Mouse (Mus musculus): ENCODE results near the gene Ano3. TPM values are rescaled to one million over a fixed set of nuclear protein-coding genes. Genes with fewer than 3 reads are reported as not detected.

Gene Ano3
- polyA plus RNA-seq, 1 experiment: 0.07 TPM

DNA sequence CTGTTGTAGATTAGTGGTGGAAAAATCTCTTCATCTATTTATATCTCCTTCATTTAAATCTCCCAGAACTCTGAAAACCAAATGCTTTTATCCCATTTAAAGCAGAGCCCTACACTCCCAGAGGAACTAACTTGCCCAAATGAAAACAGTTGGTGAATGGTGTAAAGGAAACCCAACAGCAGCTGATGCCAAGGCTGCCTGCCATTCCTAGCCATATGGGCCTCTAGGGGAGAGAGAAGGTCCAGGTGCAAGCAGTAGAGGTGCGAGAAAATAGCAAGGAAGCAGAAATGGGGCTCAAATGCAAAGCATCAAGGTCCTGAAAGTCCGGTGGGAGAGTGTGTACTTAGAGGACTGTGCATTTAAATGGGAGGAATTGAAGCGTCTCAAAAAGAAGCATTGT, 44.2 kb downstream of the Ano3 start:
- Histone ChIP-seq H3K4me1 (ENCODE audit: control insufficient read depth, insufficient read depth, low read length) (no peaks in the 10 kb centered on the region), H3K36me3 (ENCODE audit: control insufficient read depth, insufficient read depth, low read length) (no peaks in the 10 kb centered on the region), H3K27ac (ENCODE audit: control insufficient read depth, insufficient read depth, low read depth, low read length) (no peak overlapping the region), H3K4me3 (ENCODE audit: control insufficient read depth, low read depth, low read length) (no peak overlapping the region), H3K27me3 (ENCODE audit: control insufficient read depth, insufficient read depth, low read length) (no peaks in the 10 kb centered on the region)
- TF ChIP-seq POLR2A (IDR thresholded peaks at IDR 0.05; ENCODE audit: control insufficient read depth, low read depth, low read length): no peak
- no peak for TF ChIP-seq CTCF (IDR thresholded peaks at IDR 0.05; ENCODE audit: control insufficient read depth, insufficient read depth, insufficient replicate concordance, low read depth, low read length)

DNA sequence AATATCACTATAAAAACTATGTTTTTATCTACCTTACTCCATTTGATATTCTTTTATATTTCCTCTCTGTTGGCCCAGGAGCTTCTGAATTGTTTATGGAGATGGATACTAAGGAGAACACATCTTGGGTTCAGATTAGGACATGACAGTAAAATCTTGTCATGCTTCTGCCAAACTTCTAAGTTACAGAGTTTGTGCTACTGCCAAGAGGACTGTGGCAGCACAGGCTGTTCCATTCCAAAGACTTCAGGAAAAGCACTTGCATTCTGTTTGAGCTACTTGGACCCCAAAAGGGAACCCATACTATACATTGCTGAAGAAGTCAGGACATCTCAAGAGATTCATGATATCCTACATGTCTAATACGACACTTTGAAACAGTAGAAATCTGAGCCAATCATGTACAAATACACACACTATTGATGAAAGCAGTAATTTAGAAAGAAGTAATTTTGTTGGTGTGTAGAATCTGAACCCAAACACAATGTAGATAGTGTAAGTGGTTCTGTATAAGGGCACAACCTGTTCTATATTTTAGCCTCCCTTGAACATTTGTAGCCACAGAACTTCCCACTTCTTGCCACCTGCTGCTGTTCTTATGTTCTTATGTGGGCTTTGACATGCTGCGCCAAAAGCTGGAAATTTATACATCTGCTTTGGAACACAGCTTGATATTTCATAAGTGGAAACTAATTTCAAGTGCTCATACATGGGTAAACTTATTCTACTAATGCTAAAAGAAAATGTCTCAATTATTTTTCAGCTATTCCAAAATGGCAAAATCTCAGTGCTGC, 54.0 kb downstream of the Ano3 start:
- TF ChIP-seq CTCF (IDR thresholded peaks at IDR 0.05; ENCODE audit: control insufficient read depth, insufficient read depth, insufficient replicate concordance, low read depth, low read length) (no peak), POLR2A (IDR thresholded peaks at IDR 0.05; ENCODE audit: control insufficient read depth, low read depth, low read length) (no peak)
- no peak overlapping the region for H3K4me3 ChIP-seq (ENCODE audit: control insufficient read depth, low read depth, low read length)
- no peaks in the 10 kb centered on the region for H3K4me1 ChIP-seq (ENCODE audit: control insufficient read depth, insufficient read depth, low read length)
- no peak overlapping the region for H3K27ac ChIP-seq (ENCODE audit: control insufficient read depth, insufficient read depth, low read depth, low read length)
- H3K27me3 ChIP-seq (ENCODE audit: control insufficient read depth, insufficient read depth, low read length): no peaks in the 10 kb centered on the region
- no peaks in the 10 kb centered on the region for H3K36me3 ChIP-seq (ENCODE audit: control insufficient read depth, insufficient read depth, low read length)

DNA sequence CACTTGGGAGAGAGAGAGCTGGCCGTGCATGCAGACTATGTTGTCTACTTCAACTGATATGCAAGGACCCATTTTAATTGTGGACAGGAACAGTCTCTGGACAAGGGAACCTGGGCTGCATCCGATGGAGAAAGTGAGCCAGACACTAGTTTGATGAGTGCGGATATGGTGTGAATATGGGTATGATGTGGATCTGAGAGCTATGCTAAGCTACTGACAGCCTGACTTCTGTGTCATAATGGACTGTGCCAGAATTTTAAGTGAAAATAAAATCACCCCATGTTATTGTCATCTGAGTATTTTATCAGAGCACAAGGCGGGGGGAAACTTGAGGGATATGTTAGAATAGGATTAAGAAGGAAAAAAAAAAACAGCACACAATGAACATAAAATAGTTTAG, 79.1 kb downstream of the Ano3 start:
- H3K4me3 ChIP-seq (ENCODE audit: control insufficient read depth, low read depth, low read length): no peak overlapping the region
- H3K27ac ChIP-seq (ENCODE audit: control insufficient read depth, insufficient read depth, low read depth, low read length): no peak overlapping the region
- no peaks in the 10 kb centered on the region for H3K36me3 ChIP-seq (ENCODE audit: control insufficient read depth, insufficient read depth, low read length)
- TF ChIP-seq CTCF (IDR thresholded peaks at IDR 0.05; ENCODE audit: control insufficient read depth, insufficient read depth, insufficient replicate concordance, low read depth, low read length): no peak
- no peak for TF ChIP-seq POLR2A (IDR thresholded peaks at IDR 0.05; ENCODE audit: control insufficient read depth, low read depth, low read length)
- no peaks in the 10 kb centered on the region for H3K27me3 ChIP-seq (ENCODE audit: control insufficient read depth, insufficient read depth, low read length)
- no peaks in the 10 kb centered on the region for H3K4me1 ChIP-seq (ENCODE audit: control insufficient read depth, insufficient read depth, low read length)

DNA sequence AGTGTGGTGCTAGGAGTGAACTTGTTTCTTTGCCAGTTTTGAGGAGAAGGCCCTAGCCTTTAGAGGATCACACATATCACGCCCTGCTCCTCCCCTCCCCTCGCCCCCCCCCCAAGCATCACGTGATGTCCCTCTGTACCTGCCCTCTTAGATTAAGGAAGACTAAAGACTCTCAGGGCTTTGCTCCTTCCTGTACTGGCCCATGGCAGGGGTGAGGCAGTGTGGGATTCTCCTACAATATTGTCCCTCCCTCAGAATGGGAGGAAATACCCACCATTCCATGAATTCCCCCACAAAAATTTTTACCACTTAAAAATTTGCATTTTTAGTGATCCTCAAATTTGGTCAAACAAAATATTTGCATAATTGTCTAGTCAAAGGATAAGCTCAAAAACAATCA, 85.1 kb downstream of the Ano3 start:
- TF ChIP-seq CTCF (IDR thresholded peaks at IDR 0.05; ENCODE audit: control insufficient read depth, insufficient read depth, insufficient replicate concordance, low read depth, low read length) (no peak), POLR2A (IDR thresholded peaks at IDR 0.05; ENCODE audit: control insufficient read depth, low read depth, low read length) (no peak)
- Histone ChIP-seq H3K4me3 (ENCODE audit: control insufficient read depth, low read depth, low read length) (no peak overlapping the region), H3K4me1 (ENCODE audit: control insufficient read depth, insufficient read depth, low read length) (no peaks in the 10 kb centered on the region), H3K27me3 (ENCODE audit: control insufficient read depth, insufficient read depth, low read length) (no peaks in the 10 kb centered on the region), H3K36me3 (ENCODE audit: control insufficient read depth, insufficient read depth, low read length) (no peaks in the 10 kb centered on the region), H3K27ac (ENCODE audit: control insufficient read depth, insufficient read depth, low read depth, low read length) (no peak overlapping the region)

DNA sequence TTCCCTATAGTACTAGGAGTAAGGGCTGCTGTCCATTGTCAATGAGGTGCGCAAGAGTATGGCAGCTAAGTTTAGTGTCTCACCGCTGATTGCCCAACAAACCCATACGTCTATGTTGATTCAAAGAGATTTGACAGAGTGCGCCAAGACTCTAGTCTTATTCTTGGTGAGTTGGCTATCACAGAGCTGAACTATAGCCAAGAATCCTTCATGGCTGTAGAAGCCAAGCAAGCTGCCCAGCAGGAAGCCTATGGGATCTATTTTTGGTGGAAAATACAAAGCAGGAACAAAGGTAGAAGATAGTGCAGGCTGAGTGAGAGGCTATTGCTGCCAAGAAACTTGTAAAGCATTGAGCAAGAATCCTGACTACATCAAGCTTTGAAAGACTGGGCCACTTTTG, 87.3 kb downstream of the Ano3 start:
- Histone ChIP-seq H3K4me1 (ENCODE audit: control insufficient read depth, insufficient read depth, low read length) (no peaks in the 10 kb centered on the region), H3K36me3 (ENCODE audit: control insufficient read depth, insufficient read depth, low read length) (no peaks in the 10 kb centered on the region), H3K4me3 (ENCODE audit: control insufficient read depth, low read depth, low read length) (no peak overlapping the region), H3K27ac (ENCODE audit: control insufficient read depth, insufficient read depth, low read depth, low read length) (no peak overlapping the region), H3K27me3 (ENCODE audit: control insufficient read depth, insufficient read depth, low read length) (no peaks in the 10 kb centered on the region)
- no peak for TF ChIP-seq POLR2A (IDR thresholded peaks at IDR 0.05; ENCODE audit: control insufficient read depth, low read depth, low read length)
- TF ChIP-seq CTCF (IDR thresholded peaks at IDR 0.05; ENCODE audit: control insufficient read depth, insufficient read depth, insufficient replicate concordance, low read depth, low read length): no peak

DNA sequence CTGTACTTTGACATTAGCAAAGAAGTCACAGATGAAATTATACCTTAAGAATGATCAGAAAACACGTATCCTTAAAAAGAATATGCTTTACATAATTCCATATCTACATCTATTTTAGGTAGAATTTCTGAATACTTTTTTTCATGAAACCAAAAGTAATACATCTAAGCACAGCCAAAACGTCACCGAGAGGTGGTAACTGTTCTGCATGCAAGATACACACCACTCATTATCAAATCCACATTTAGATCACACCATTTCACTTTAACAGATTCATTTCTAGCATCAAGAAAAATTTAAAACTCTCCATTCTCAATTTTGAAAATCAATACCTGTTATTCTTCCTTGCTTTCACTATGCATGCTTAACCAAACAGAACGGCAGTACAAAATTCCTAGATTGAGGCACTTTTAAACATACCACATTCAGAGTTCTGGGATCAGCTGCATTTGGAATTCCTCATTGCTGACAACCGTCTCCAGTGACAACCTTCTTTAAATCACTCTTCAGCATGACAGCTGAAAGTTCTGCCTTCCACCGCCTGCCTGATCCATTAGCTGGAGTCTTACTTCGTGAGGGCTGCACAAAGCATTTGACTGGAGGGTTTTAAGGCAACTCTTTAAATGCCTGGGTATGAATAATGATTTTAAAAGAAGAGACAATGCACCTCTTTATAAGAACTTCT, 111.0 kb downstream of the Ano3 start:
- no peaks in the 10 kb centered on the region for H3K36me3 ChIP-seq (ENCODE audit: control insufficient read depth, insufficient read depth, low read length)
- H3K27ac ChIP-seq (ENCODE audit: control insufficient read depth, insufficient read depth, low read depth, low read length): no peak overlapping the region
- H3K27me3 ChIP-seq (ENCODE audit: control insufficient read depth, insufficient read depth, low read length): no peaks in the 10 kb centered on the region

DNA sequence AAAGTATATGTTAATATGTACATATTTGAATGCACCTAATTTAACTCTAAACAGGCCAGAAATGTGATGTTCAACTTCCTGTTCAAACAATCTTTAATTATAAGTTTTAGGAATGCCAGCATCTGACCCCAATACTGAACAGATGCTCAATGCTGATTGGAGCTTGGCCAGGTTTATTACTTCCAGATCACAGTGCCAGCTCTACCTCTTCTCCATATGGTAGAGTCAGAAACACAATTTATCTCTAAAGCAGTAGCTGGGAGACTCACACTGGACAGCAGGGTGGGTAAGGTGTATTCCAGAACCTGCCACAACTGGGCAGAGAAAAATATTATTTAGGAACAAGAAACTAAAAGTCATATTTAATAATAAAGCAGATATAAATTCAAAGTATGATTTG, 134.5 kb downstream of the Ano3 start:
- TF ChIP-seq CTCF (IDR thresholded peaks at IDR 0.05; ENCODE audit: control insufficient read depth, insufficient read depth, insufficient replicate concordance, low read depth, low read length) (no peak), POLR2A (IDR thresholded peaks at IDR 0.05; ENCODE audit: control insufficient read depth, low read depth, low read length) (no peak)
- no peak overlapping the region for H3K27ac ChIP-seq (ENCODE audit: control insufficient read depth, insufficient read depth, low read depth, low read length)
- no peaks in the 10 kb centered on the region for H3K4me1 ChIP-seq (ENCODE audit: control insufficient read depth, insufficient read depth, low read length)
- no peak overlapping the region for H3K4me3 ChIP-seq (ENCODE audit: control insufficient read depth, low read depth, low read length)
- H3K27me3 ChIP-seq (ENCODE audit: control insufficient read depth, insufficient read depth, low read length): no peaks in the 10 kb centered on the region
- no peaks in the 10 kb centered on the region for H3K36me3 ChIP-seq (ENCODE audit: control insufficient read depth, insufficient read depth, low read length)

More for the DNA sequence above, 111.0 kb downstream of the Ano3 start:
- Histone ChIP-seq H3K4me1 (ENCODE audit: control insufficient read depth, insufficient read depth, low read length) (no peaks in the 10 kb centered on the region), H3K4me3 (ENCODE audit: control insufficient read depth, low read depth, low read length) (no peak overlapping the region)
- TF ChIP-seq CTCF (IDR thresholded peaks at IDR 0.05; ENCODE audit: control insufficient read depth, insufficient read depth, insufficient replicate concordance, low read depth, low read length) (no peak), POLR2A (IDR thresholded peaks at IDR 0.05; ENCODE audit: control insufficient read depth, low read depth, low read length) (no peak)

Measured in testis, adult 2 months (tissue).